Mouse (Mus musculus) small intestine, adult 2 months (tissue): ENCODE data around the gene Dtx3. TPM values are rescaled to one million over a fixed set of nuclear protein-coding genes. Genes with fewer than 3 reads are reported as not detected.

Source experiments
- H3K27ac ChIP-seq: fragments of 200-500 bp; 2 replicates; pipeline ENCODE4 v1.5.1; 2012; ENCODE audit warnings: low read depth, low read length, control low read depth, inconsistent platforms; ENCODE audit not compliant: insufficient read depth
- H3K27me3 ChIP-seq: fragments of 200-500 bp; 2 replicates; pipeline ENCODE4 v1.6.1; 2012; ENCODE audit warnings: mild to moderate bottlenecking, moderate library complexity, low read length, inconsistent platforms; ENCODE audit not compliant: control insufficient read depth, insufficient read depth
- H3K36me3 ChIP-seq: fragments of 200-500 bp; 2 replicates; pipeline ENCODE4 v1.6.1; 2012; ENCODE audit warnings: mild to moderate bottlenecking, low read length, control low read depth, inconsistent platforms; ENCODE audit not compliant: control insufficient read depth, insufficient read depth
- H3K4me1 ChIP-seq: fragments of 200-500 bp; 2 replicates; pipeline ENCODE4 v1.6.1; 2012; ENCODE audit warnings: low read length, inconsistent platforms, mixed read lengths; ENCODE audit not compliant: control insufficient read depth, insufficient read depth, insufficient read length
- H3K4me3 ChIP-seq: fragments of 200-500 bp; 2 replicates; pipeline ENCODE4 v1.5.1; 2012; ENCODE audit warnings: low read depth, mild to moderate bottlenecking, control low read depth, inconsistent platforms, low read length, moderate library complexity
- CTCF ChIP-seq: fragments of 200-500 bp; IDR thresholded peaks from 2 replicates; pipeline ENCODE4 v1.5.1; 2012; ENCODE audit warnings: low read depth, mild to moderate bottlenecking, control low read depth, inconsistent platforms, low read length, moderate library complexity, mixed read lengths; ENCODE audit not compliant: insufficient replicate concordance, insufficient read length; ENCODE audit errors: extremely low read depth
- POLR2A ChIP-seq: fragments of 200-500 bp; IDR thresholded peaks from 2 replicates; pipeline ENCODE4 v1.6.1; 2012; ENCODE audit warnings: low read depth, mild to moderate bottlenecking, control low read depth, inconsistent platforms, low read length, moderate library complexity
- WGBS: fragments of 180-500 bp; shearing (Covaris S2); methylation state at CpG from one replicate; pipeline ENCODE4 v1.1.7; 2018; 5-methylcytosine and 5-hydroxymethylcytosine counted together
- polyA plus RNA-seq: library from polyadenylated mRNA; depleted of rRNA; stranded (reverse); fragments of >200 nt; gene quantifications from 2 replicates; pipeline ENCODE4 v1.2.3, GENCODE M21; 2012; rRNA removed

Gene Dtx3
- polyA plus RNA-seq, 1 experiment: 35.3 TPM

DNA sequence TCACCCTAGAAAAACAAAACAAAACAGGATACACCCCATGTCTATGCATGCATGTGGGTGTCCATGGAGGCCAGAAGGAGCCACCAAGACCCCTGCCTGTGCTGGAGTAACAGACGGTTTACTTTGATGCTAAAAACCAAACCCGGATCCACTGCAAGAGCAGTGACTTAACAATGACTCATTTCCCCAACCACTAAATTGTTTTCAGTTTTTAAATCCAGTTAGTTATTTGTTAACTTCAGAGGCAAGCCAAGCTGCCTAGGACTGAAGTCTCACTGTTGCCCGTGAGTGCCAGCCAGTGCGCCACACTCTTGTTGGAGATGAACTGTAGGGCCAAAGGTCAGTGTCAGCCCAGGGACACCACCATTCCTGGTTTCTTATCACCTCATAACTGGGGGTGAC is 45.1 kb downstream of the Dtx3 start:
- Histone ChIP-seq H3K36me3 (peaks cover 6% of the 10 kb centered on the region), H3K4me1 (peaks cover 26% of the 10 kb centered on the region), H3K27ac (peak overlapping the region; percentile 98), H3K27me3 (no peaks in the 10 kb centered on the region), H3K4me3 (peak overlapping the region; percentile 49)
- 24% methylated on average over 4 of the region's 4 CpGs for WGBS
- TF ChIP-seq POLR2A (peak; percentile 73; the same call in 1 of the 2 replicates), CTCF (no peak)

- Histone ChIP-seq H3K27ac (peak overlapping the region; percentile 50), H3K4me3 (no peak overlapping the region; the same call in 1 of the 2 replicates), H3K4me1 (peaks cover 20% of the 10 kb centered on the region; the same call in 1 of the 2 replicates), H3K36me3 (peaks cover 22% of the 10 kb centered on the region), H3K27me3 (no peaks in the 10 kb centered on the region)
- 25% methylated on average over 6 of the region's 6 CpGs for WGBS
- TF ChIP-seq CTCF (no peak), POLR2A (no peak)
These were observed 48.4 kb downstream of the Dtx3 start for GRCm38 (mm10) chr10:127147135-127147534.

- peaks cover 28% of the 10 kb centered on the region for H3K36me3 ChIP-seq
- no peak overlapping the region for H3K4me3 ChIP-seq
- no peak for TF ChIP-seq POLR2A
- TF ChIP-seq CTCF: no peak
- peaks cover 30% of the 10 kb centered on the region; the same call in 1 of the 2 replicates for H3K4me1 ChIP-seq
- H3K27ac ChIP-seq: peak overlapping the region; percentile 15; the same call in 1 of the 2 replicates
- H3K27me3 ChIP-seq: no peaks in the 10 kb centered on the region
- 66% methylated on average over 5 of the region's 5 CpGs for WGBS
These were observed 50.2 kb downstream of the Dtx3 start for GRCm38 (mm10) chr10:127145303-127145702.

- H3K27me3 ChIP-seq: no peaks in the 10 kb centered on the region
- peaks cover 27% of the 10 kb centered on the region; the same call in 1 of the 2 replicates for H3K4me1 ChIP-seq
- no peak overlapping the region for H3K4me3 ChIP-seq
- peaks cover 26% of the 10 kb centered on the region for H3K36me3 ChIP-seq
- TF ChIP-seq POLR2A (no peak), CTCF (no peak)
- peak overlapping the region; percentile 37 for H3K27ac ChIP-seq
- 24% methylated on average over 7 of the region's 7 CpGs for WGBS
These were observed 51.0 kb downstream of the Dtx3 start for GRCm38 (mm10) chr10:127144536-127144935.

DNA sequence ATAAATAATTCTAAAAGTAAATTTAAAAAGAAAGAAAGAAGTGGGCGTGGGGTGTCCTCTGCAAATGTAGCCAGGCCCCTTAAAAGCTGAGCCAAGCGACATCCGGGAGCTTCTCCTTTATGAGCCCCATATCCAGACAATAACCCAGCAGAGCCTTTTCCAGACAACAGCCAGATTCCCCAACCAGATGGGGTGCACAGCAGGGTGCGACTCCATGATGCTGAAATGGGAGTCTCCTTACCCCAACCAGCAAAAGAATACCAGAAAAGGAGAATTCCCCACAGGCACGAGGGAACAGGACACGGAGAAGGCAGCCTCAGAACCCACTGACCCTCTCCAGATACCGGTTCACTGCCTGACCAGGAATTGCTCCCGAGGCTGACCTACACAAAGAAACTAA is 52.3 kb downstream of the Dtx3 start:
- peaks cover 26% of the 10 kb centered on the region for H3K36me3 ChIP-seq
- 93% methylated on average over 8 of the region's 8 CpGs for WGBS
- TF ChIP-seq POLR2A (no peak), CTCF (no peak)
- H3K27ac ChIP-seq: no peak overlapping the region
- H3K27me3 ChIP-seq: no peaks in the 10 kb centered on the region
- H3K4me1 ChIP-seq: peaks cover 25% of the 10 kb centered on the region; the same call in 1 of the 2 replicates
- H3K4me3 ChIP-seq: no peak overlapping the region

- H3K27me3 ChIP-seq: no peaks in the 10 kb centered on the region
- H3K4me1 ChIP-seq: peaks cover 31% of the 10 kb centered on the region
- 73% methylated on average over 8 of the region's 8 CpGs for WGBS
- H3K36me3 ChIP-seq: peaks cover 24% of the 10 kb centered on the region
- peak overlapping the region; percentile 43; the same call in 1 of the 2 replicates for H3K27ac ChIP-seq
- no peak for TF ChIP-seq POLR2A
- TF ChIP-seq CTCF: no peak
- H3K4me3 ChIP-seq: no peak overlapping the region
These were observed 54.0 kb downstream of the Dtx3 start for GRCm38 (mm10) chr10:127141500-127141899.

DNA sequence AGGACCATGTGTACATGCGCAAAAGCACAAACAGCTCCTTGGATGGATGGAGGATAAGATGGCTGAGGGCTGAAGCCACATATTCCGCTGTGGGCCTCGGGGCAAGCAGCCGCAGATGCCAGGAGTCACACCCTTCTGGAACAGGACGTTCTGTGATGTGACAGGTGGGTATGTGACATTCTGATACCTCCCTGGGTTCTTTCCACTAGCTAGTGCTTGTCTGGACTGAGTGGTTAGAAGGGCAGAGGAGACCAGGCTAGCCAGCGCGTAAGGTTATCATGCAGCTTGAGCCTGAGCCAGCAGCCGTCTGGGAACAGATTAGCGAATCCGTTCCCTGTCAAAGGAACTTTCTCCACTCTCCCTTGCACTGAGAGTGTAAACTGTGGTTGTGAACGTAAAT is 54.6 kb downstream of the Dtx3 start:
- Histone ChIP-seq H3K4me1 (peaks cover 33% of the 10 kb centered on the region), H3K27me3 (no peaks in the 10 kb centered on the region), H3K36me3 (peaks cover 24% of the 10 kb centered on the region), H3K4me3 (no peak overlapping the region), H3K27ac (peak overlapping the region; percentile 43)
- 68% methylated on average over 11 of the region's 11 CpGs for WGBS
- TF ChIP-seq CTCF (no peak), POLR2A (no peak)

Other genes with a start within 250 kb of the Dtx3 start
- 43.9 and 118 TPM in 2 replicates for gene Ctdsp2, start 217.0 kb downstream of the Dtx3 start, polyA plus RNA-seq
- gene Avil, start 195.0 kb downstream of the Dtx3 start, polyA plus RNA-seq: 2.4 and 6.9 TPM in 2 replicates
- 24.7 and 36.4 TPM in 2 replicates for gene Tsfm, start 164.9 kb downstream of the Dtx3 start, polyA plus RNA-seq
- 9.6 and 10.3 TPM in 2 replicates for gene Mettl1, start 154.3 kb downstream of the Dtx3 start, polyA plus RNA-seq
- 1.2 TPM in 2 replicates for gene Eef1akmt3, start 154.2 kb downstream of the Dtx3 start, polyA plus RNA-seq
- gene Cyp27b1, start 147.5 kb downstream of the Dtx3 start, polyA plus RNA-seq: 0.22 and 0.29 TPM in 2 replicates
- 1.9 and 6.9 TPM in 2 replicates for gene March9, start 135.5 kb downstream of the Dtx3 start, polyA plus RNA-seq
- gene Cdk4, start 132.2 kb downstream of the Dtx3 start, polyA plus RNA-seq: 57.6 and 108 TPM in 2 replicates
- 36.1 and 48.9 TPM in 2 replicates for gene Tspan31, start 125.5 kb downstream of the Dtx3 start, polyA plus RNA-seq
- gene Agap2, start 120.4 kb downstream of the Dtx3 start, polyA plus RNA-seq: 6.1 and 15.6 TPM in 2 replicates
- 59.8 and 117 TPM in 2 replicates for gene Os9, start 74.6 kb downstream of the Dtx3 start, polyA plus RNA-seq
- gene B4galnt1, start 30.5 kb downstream of the Dtx3 start, polyA plus RNA-seq: 228 and 484 TPM in 2 replicates
- gene Slc26a10, start 15.1 kb downstream of the Dtx3 start, polyA plus RNA-seq: 0.56 and 0.85 TPM in 2 replicates
- 8.8 and 10.4 TPM in 2 replicates for gene Arhgef25, start 5.6 kb downstream of the Dtx3 start, polyA plus RNA-seq
- gene Pip4k2c, start 15.9 kb upstream of the Dtx3 start, polyA plus RNA-seq: 13.8 and 31.4 TPM in 2 replicates
- gene Kif5a, start 67.6 kb upstream of the Dtx3 start, polyA plus RNA-seq: 1.1 and 1.8 TPM in 2 replicates
- 92.0 and 190 TPM in 2 replicates for gene Dctn2, start 70.6 kb upstream of the Dtx3 start, polyA plus RNA-seq
- 39.3 and 76.2 TPM in 2 replicates for gene Mbd6, start 93.3 kb upstream of the Dtx3 start, polyA plus RNA-seq
- 24.0 and 30.7 TPM in 2 replicates for gene Mars, start 116.1 kb upstream of the Dtx3 start, polyA plus RNA-seq
- gene Arhgap9, start 126.2 kb upstream of the Dtx3 start, polyA plus RNA-seq: 7.1 and 11.2 TPM in 2 replicates
- gene Gli1, start 146.2 kb upstream of the Dtx3 start, polyA plus RNA-seq: 5.5 and 10.4 TPM in 2 replicates
- not detected in 2 replicates for gene Inhbe, start 158.7 kb upstream of the Dtx3 start, polyA plus RNA-seq
- 0.09 TPM in 1 of 2 replicates, not detected in the other for gene Inhbc, start 174.7 kb upstream of the Dtx3 start, polyA plus RNA-seq
- 42.6 and 103 TPM in 2 replicates for gene R3hdm2, start 184.6 kb upstream of the Dtx3 start, polyA plus RNA-seq